Mouse (Mus musculus): ENCODE data around the gene Psmc5.

The Psmc5 gene

GRCm38 (mm10) chr11:106255685-106256451, at the start of gene Psmc5, which contains the start of gene Ftsj3:
Psmc5 (plus strand) TSS chr11:106256154.
Ftsj3 (minus strand) TSS chr11:106256079.
- DNase-seq (ENCODE audit: inconsistent age in 2 of 2, low spot score in 1 of 2): peak; percentile 98 to 100

GRCm38 (mm10) chr11:106212771-106213170, 43.2 kb upstream of the Psmc5 start:
- DNase-seq (ENCODE audit: inconsistent age in 2 of 2, low spot score in 1 of 2): no peak

- DNase-seq (ENCODE audit: inconsistent age in 2 of 2, low spot score in 1 of 2): peak in 1 of 2 experiments; percentile 40
Measured at GRCm38 (mm10) chr11:106214856-106215255, 41.1 kb upstream of the Psmc5 start.

GRCm38 (mm10) chr11:106215450-106215859, 40.5 kb upstream of the Psmc5 start:
- no peak for DNase-seq (ENCODE audit: inconsistent age in 2 of 2, low spot score in 1 of 2)

- peak; percentile 97 to 98 for DNase-seq (ENCODE audit: inconsistent age in 2 of 2, low spot score in 1 of 2)
Measured at GRCm38 (mm10) chr11:106215927-106216729, 39.8 kb upstream of the Psmc5 start, which contains the start of gene Ccdc47. Ccdc47 (minus strand) TSS chr11:106216344.

- DNase-seq (ENCODE audit: inconsistent age in 2 of 2, low spot score in 1 of 2): peak; percentile 94 to 97
Measured at GRCm38 (mm10) chr11:106216730-106217490, 39.0 kb upstream of the Psmc5 start, which contains the start of gene Ddx42. Ddx42 (plus strand) TSS chr11:106216926.

GRCm38 (mm10) chr11:106220603-106221002, 35.4 kb upstream of the Psmc5 start:
- peak in 1 of 2 experiments; percentile 32 for DNase-seq (ENCODE audit: inconsistent age in 2 of 2, low spot score in 1 of 2)

GRCm38 (mm10) chr11:106233978-106234377, 22.0 kb upstream of the Psmc5 start:
- peak in 1 of 2 experiments; percentile 32 for DNase-seq (ENCODE audit: inconsistent age in 2 of 2, low spot score in 1 of 2)

GRCm38 (mm10) chr11:106246834-106247233, 9.1 kb upstream of the Psmc5 start:
- no peak for DNase-seq (ENCODE audit: inconsistent age in 2 of 2, low spot score in 1 of 2)

GRCm38 (mm10) chr11:106249326-106249725, 6.6 kb upstream of the Psmc5 start:
- no peak for DNase-seq (ENCODE audit: inconsistent age in 2 of 2, low spot score in 1 of 2)

GRCm38 (mm10) chr11:106254767-106255166, 1.2 kb upstream of the Psmc5 start:
- DNase-seq (ENCODE audit: inconsistent age in 2 of 2, low spot score in 1 of 2): no peak

GRCm38 (mm10) chr11:106255174-106255573, 780 bp upstream of the Psmc5 start:
- DNase-seq (ENCODE audit: inconsistent age in 2 of 2, low spot score in 1 of 2): no peak

GRCm38 (mm10) chr11:106256775-106257174, 821 bp downstream of the Psmc5 start:
- peak in 1 of 2 experiments; percentile 68 for DNase-seq (ENCODE audit: inconsistent age in 2 of 2, low spot score in 1 of 2)

GRCm38 (mm10) chr11:106260826-106261450, 5.0 kb downstream of the Psmc5 start:
- DNase-seq (ENCODE audit: inconsistent age in 2 of 2, low spot score in 1 of 2): peak in 1 of 2 experiments; percentile 58

- DNase-seq (ENCODE audit: inconsistent age in 2 of 2, low spot score in 1 of 2): peak in 1 of 2 experiments; percentile 29
Measured at GRCm38 (mm10) chr11:106263963-106264362, 8.0 kb downstream of the Psmc5 start.

- DNase-seq (ENCODE audit: inconsistent age in 2 of 2, low spot score in 1 of 2): peak in 1 of 2 experiments; percentile 37
Measured at GRCm38 (mm10) chr11:106264988-106265387, 9.0 kb downstream of the Psmc5 start.

GRCm38 (mm10) chr11:106265570-106265969, 9.6 kb downstream of the Psmc5 start:
- DNase-seq (ENCODE audit: inconsistent age in 2 of 2, low spot score in 1 of 2): peak in 1 of 2 experiments; percentile 30

- DNase-seq (ENCODE audit: inconsistent age in 2 of 2, low spot score in 1 of 2): peak in 1 of 2 experiments; percentile 40
Measured at GRCm38 (mm10) chr11:106266431-106266830, 10.5 kb downstream of the Psmc5 start.

- peak; percentile 73 to 87 for DNase-seq (ENCODE audit: inconsistent age in 2 of 2, low spot score in 1 of 2)
Measured at GRCm38 (mm10) chr11:106267311-106267852, 11.4 kb downstream of the Psmc5 start.

- no peak for DNase-seq (ENCODE audit: inconsistent age in 2 of 2, low spot score in 1 of 2)
Measured at GRCm38 (mm10) chr11:106267871-106268270, 11.9 kb downstream of the Psmc5 start.

Measured in adrenal gland, adult (tissue).